Mouse (Mus musculus): ENCODE measurements around the gene Clec2d.

Clec2d gene

DNA sequence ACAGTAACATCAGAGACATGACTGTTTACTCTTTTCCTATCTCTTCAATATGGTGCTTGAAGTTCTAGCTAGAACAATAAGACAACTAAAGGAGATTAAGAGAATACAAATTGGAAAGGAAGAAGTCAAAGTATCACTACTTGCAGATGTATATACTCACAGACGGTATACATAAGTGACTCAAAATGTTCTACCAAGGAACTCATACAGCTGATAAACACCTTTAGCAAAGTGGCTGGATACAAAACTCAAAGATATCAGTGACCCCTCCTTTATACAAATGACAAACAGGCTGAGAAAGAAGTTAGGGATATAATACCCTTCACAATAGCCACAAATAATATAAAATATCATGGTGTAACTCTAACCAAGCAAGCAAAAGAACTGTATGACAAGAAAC is 40.6 kb downstream of the Clec2d start:
- in situ Hi-C loops (cut with MboI; ENCODE audit: unreplicated experiment in 2 of 2) = no loop called here

DNA sequence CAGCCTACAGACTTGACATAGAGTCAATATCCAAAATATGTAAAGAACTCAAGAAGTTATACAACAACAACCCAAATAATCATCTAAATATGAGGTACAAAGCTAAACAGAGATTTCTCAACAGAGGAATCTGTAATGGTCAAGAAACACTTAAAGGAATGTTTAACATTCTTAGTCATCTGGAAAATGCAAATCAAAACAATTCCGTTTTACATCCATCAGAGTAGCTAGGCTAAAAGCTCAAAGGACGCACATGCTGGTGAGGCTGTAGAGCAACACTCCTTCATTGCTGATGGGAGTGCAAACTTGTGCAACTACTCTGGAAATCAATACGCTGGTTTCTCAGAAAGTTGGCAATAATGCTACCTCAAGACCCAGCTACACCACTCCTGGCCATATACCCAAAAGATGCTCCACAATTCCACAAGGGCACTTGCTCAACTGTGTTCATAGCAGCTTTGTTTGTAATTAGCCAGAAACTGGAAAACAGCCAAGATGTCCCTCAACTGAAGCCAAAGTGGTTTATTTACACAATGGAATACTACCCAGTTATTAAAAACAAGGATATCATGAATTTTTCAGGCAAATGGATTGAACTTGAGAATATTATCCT is 41.9 kb downstream of the Clec2d start:
- in situ Hi-C loops (cut with MboI; ENCODE audit: unreplicated experiment in 2 of 2) = no loop called here

DNA sequence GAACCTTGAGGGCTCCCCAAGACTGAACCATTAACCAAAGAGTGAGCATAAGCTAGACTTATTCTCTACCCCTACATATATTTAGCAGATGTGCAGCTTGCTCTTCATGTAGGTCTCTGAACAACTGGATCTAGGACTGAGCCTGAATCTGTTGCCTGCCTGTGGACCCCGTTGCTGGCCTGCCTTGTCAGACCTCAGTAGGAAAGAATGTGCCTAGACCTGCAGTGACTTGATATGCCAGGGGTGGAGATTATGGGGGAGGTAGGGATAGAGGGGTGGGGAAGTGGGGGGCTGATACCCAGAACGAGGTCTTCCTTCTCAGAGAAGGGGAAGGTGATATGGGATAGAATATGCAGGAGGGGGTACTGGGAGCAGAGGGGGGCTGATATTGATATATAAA is 43.2 kb downstream of the Clec2d start:
- in situ Hi-C loops (cut with MboI; ENCODE audit: unreplicated experiment in 2 of 2) = no loop called here

DNA sequence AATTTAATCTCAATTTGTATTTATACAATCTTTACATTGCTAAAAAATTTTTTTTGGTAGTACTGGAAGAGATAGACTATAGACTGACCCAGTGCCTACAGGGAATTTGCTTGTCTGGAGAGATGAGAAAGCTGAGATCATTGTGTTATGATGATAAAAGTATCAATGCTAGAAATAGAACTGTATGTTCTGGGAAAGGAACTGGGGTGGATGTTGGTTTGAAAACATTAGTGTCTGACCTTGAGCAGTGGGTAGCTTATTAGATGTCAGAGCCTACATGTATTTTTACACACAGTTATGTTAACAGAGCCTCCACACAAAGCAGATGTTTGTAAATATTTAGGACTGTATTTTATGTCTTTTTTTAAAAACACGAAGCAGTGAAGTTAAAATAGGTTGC is 43.7 kb downstream of the Clec2d start:
- in situ Hi-C loops (cut with MboI; ENCODE audit: unreplicated experiment in 2 of 2) = no loop called here

DNA sequence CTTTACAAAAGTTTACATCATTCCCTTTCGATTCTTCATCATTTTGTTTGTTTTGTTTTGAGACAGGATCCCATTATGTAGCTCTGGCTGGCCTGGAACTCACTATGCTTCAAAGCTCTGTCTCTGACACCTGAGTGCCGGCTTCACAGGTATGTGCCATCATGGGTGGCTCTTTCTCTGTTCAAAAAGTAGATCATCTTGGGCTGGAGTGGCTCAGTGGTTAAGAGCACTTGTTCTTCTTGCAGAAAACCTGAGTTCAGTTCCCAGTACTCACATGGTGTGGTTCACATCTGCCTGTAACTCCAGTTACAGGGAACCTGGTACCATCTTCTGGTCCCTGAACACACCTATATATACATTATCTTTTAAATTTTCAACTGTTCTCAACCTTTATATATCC is 44.7 kb downstream of the Clec2d start:
- in situ Hi-C loops (cut with MboI; ENCODE audit: unreplicated experiment in 2 of 2) = no loop called here

DNA sequence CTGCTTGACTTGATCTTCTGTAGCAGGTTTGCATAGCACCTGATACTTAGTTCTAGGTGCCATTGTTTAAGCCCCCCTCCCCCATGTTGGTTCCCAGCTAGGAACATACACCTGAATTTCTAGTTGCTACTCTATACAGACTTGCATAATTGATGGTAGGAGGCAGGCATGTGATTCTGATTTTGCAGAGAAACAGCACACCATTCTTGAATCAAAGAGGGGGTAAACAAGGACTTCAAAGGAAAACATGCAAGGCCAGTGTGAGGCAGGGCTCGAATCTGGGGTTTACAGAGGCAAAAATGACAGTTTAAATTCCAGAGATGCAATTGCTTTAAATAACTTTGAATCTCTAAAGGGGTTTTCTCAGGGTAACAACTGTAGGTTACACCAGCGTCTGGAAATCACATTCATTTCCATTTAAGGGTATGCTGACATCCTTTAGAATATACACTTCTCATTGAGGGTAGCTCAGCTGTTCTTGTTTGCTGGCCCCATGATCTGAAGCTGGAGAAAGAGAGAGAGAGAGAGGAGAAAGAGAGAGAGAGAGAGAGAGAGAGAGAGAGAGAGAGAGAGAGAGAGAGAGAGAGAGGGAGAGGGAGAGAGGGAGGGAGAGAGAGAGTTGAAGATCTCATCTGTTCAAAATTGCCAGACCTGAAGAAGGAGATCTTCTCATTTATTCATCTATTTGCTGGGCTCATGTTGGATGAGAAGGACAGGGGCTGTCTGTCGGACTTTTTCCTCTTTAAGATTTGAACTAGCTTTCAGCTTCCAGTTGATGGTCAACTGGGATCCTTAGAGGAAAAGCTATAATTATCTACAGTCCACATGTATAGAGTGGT is 48.7 kb downstream of the Clec2d start:
- in situ Hi-C loops (cut with MboI; ENCODE audit: unreplicated experiment in 2 of 2) = no loop called here

DNA sequence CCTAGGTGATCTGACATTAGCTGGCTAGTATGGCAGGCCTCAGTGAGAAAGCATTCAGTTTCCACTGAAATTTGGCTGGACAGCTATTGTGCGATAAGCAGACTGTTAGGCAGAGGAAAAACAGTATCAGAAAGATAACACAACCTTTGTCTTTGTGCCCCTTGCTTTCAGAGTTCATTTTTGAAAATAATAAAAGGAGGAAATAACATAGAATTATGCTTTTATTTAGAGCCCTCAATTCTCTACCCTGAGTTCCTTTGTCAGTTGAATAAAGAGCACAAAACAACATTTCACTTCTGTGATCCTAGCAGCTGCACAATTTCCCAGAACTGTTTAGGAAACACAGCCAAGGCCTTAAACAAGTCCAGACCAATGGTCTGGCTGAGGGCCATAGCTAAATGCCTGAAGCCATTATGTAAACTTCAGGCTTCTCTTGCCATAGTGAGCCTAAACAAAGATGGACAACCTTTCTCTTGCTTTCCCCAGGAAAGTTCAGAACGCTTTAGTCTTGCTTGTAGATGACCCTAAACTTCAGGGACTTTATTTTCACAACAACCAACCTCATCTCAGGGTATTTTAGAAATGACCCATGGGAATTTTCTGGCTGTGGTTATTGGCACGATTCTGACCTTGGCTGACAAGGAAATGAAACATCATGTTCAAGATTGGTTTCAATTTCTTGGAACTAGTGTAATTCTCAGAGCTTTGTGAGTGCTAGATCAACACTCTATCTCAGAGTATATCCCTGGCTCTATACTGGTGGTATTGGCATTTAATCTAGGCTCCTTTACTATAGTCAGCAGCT is 49.6 kb downstream of the Clec2d start:
- in situ Hi-C loops (cut with MboI; ENCODE audit: unreplicated experiment in 2 of 2) = loop anchor here in 1 of 2 experiments (5.0 kb wide), 1 partner anchor 38 kb away; no protein-coding TSS in a partner anchor

DNA sequence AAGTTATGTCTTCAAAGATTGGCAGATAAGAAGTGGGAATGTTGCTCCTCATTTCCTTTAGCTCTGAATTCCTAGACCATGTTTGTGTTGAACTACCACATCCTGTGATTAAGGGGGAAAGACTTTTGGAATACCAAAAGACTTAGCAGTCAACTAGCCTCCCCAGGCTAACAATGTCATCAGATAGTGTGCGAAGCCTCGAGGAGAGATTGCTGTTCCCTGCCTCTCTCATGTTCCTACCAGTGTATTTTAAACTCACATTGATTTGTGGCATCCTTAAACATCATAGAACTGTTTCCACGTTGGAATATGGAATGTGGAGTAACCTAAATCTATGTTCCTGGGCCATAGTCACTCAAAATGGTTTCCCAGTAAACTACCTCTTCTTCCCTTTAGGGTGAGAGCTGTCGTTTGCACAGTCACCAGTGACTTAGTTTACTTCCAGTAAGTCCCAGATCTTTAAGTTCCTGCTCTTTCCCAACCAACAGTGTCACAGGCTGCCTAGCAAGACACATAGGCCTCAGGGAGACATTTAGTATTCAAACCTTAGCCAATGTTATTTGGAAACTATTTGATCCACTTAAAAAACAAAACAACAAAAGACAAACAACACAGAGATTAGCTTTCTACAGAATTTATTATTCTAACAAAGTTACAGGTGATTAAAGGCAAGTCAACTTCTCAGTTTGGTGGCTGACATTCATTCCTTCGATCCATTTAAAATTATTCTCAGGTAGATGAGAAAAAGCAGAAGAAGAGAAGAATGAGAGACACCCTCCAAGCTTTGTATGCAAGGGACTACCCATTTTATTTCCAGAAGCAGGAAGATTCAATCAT is 51.8 kb downstream of the Clec2d start:
- in situ Hi-C loops (cut with MboI; ENCODE audit: unreplicated experiment in 2 of 2) = loop anchor here in 1 of 2 experiments (5.0 kb wide), 1 partner anchor 40 kb away; no protein-coding TSS in a partner anchor

DNA sequence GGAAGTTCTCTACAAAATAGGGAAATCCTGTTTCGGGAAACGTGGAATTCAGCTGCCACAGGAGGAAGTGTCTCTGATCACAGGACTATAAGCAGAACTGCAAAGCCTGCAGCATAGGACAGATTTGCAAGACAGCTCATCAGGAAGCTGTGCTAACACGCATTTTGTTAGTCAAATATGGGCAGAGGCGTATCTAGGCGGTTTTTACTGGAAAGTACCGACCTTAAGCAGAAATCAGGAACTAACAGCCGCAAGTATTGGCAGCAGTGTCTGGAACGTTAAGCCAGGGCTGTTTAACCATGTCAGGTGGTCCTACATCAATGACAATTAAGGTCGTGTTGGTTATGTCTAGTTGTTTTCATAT is 52.4 kb downstream of the Clec2d start:
- in situ Hi-C loops (cut with MboI; ENCODE audit: unreplicated experiment in 2 of 2) = loop anchor here in 1 of 2 experiments (5.0 kb wide), 1 partner anchor 41 kb away; no protein-coding TSS in a partner anchor

DNA sequence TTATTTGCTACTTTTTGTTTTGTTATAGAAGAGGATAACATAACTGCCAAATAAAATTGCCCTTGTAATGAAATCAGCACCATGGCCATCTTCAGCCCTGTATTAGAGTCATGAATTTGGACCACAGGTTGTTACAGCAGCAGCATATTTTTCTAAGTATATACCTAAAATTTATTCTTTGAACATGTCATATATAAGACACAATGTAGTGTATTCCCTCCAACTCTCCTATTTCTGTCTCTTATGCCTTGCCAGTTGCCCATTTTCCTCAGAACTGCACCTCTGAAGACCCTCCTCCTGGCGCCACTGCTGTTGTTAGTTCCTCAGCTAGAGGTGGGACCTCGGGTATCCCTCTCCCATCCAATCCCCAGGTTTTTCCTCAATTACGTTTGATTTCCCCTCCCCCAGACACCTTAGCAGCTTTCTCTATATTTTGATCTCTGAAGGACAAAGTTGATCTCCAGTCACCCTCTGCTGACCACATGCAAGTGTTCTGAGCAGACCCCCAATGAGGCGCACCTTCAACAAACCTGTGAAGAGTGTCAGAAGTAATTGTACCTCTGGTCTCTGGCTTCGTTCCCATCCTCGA is 53.0 kb downstream of the Clec2d start:
- in situ Hi-C loops (cut with MboI; ENCODE audit: unreplicated experiment in 2 of 2) = loop anchor here in 1 of 2 experiments (5.0 kb wide), 1 partner anchor 41 kb away; no protein-coding TSS in a partner anchor

DNA sequence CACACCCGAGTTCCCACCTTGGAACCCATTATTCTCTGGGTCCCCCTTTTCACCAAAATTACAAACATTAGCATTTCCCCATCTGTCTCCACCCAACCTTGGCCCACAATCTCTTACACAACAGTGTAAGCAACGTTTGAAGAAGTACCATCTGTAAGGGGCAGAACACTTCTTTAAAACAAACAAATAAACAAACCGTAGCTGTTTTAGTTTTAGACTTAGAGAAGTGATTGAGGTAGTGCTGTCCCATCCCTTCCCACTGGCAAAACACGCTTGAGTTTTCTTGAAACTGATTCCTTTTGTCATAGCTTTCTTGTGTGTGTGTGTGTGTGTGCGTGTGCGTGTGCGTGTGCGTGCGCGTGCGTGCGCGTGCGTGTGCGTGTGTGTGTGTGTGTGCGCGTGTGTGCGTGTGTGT is 53.5 kb downstream of the Clec2d start:
- in situ Hi-C loops (cut with MboI; ENCODE audit: unreplicated experiment in 2 of 2) = loop anchor here in 1 of 2 experiments (5.0 kb wide), 1 partner anchor 42 kb away; no protein-coding TSS in a partner anchor

DNA sequence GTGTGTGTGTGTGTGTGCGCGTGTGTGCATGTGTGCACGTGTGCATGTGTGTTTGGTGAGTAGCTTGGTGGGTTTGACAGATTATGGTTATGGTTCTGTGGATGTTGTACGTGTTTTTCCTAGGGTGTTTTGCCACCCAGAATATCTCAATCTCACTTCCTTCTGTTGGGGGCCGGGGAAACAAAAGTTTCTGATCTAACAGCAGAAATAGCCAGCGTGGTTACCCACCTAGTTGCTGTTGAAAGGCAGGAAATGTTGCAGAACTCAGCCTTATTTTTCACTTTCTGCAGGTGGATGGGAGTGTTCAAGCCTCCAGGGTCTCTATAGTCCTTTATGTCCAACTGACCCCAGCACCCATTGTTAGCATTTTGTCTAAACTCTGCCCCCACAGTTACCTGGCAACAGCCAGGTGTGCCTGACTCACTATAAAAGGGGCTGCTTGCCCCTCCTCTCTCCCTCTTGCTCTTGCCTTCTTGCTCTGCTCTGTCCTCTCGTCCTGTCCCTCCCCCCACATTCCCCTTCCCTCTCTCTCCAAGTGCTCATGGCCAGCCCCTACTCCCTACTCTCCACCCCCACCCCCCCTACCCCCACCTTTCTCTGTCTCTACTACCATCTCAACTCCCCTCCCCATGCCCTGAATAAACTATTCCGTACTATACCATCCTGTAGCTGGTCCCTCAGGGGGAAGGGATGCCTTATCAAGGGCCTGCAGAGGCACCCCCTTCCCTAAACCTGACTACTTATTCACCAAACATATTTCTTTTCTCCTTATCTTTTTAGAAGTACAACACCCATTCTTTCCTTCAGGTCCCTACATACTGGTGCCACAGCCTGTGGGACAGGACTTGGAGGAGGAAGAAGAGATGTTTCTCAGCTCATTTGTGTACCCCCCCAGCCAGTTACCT is 54.3 kb downstream of the Clec2d start:
- in situ Hi-C loops (cut with MboI; ENCODE audit: unreplicated experiment in 2 of 2) = loop anchor here (5.0 kb wide), 2 partner anchors 42 to 52 kb away; partner anchors contain the start of gene Clec2d (in 1 of the 2)

DNA sequence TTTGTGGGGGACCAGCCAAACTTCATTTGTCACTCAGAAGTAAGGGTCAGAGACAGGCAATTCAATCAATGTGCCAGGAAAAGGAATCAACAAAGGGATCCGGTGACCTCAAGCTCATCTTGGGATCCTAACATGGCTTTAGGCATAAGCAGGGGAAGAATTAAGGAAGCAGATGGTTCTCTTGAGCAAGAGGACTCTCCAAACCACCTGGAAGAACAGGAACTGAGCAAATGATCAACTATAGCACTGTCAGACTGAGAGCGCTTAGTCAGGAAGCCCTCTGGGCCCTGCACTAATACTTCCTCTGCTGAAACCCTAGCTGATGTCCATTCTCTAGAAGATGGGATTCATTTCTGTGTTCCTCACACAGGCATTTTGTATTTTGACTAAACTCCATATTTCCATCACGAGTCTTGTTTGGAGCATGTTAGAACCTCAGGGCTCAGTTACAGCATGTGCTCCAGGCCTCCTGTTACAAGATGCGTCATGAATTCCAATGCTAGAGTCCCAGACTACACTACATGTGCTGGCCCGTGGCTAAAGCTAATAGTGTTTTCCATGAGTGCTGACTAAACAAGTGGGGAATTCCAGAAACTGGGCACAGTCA is 55.5 kb downstream of the Clec2d start:
- in situ Hi-C loops (cut with MboI; ENCODE audit: unreplicated experiment in 2 of 2) = loop anchor here in 1 of 2 experiments (5.0 kb wide), 1 partner anchor 54 kb away; the partner anchor contains the start of gene Clec2d
